Mouse (Mus musculus) kidney, adult 2 months (tissue): ENCODE measurements around the gene Ces1c.

ENCODE experiments used
- CTCF ChIP-seq: fragments of 200-500 bp; conservative IDR thresholded peaks from 2 replicates; pipeline ENCODE4 v1.5.1; 2011; ENCODE audit warnings: low read depth, mild to moderate bottlenecking, control low read depth, low read length, moderate library complexity, mixed read lengths; ENCODE audit not compliant: insufficient read depth, insufficient read length
- POLR2A ChIP-seq: fragments of 200-500 bp; IDR thresholded peaks from one replicate; pipeline ENCODE4 v1.6.1; 2011; ENCODE audit warnings: low read depth, low read length, control low read depth

DNA sequence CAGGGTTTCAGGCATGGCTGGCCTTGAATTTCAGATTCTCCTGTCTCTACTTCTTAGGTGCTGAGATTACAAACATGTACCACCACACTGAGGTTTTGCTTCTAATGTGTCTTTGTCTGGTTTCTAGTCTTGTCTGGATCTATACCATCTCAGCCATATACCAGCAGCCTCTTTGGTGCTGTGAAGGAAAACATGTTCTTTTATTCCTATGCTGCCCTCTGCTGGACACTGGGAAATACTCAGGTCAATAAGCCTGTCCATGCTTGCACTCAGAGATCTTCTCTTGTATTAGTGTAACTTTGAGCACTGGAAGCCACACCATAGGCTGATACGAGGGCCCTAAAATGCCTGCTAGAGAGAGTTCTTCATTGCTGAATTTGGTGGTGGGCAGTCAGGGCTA is 9.6 kb upstream of the Ces1c start:
- TF ChIP-seq CTCF (peak; percentile 21; the same call in 1 of the 2 replicates), POLR2A (no peak)
